Comparison of ENCODE assay signal across 16 mouse cellular contexts in the genomic region with DNA sequence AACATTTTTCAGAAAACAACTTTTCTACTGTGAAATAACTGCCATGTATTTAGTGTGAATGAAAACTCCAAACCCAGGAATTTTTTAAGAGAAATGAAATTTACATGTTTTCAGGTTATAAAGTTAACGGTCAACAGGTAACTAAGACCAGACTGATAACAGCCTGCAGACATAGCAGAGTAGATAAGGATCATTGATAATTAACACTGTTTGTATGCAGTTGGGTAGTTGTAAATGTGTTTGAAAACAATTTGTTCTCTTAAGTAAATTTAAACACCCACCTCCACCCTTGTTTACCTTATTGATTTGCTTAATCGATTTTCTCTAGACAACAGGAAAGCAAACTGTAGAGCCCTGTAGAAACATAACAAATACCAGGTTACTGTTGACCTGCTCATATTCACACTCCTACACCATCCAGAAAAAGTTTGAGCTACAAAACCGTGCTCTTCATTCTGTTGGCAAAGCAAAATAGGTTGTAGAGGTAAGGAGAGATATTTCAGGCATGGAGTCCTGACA.
"Had no signal": no experiment of that assay in that cellular context is flagged by ENCODE, and none has a peak within 500 bp of the region (broad histone marks: within the 10 kb centered on the region; RNA-seq: fewer than 3 reads in every experiment).

No protein-coding gene starts in this region.

- H3K27me3 ChIP-seq: neural tube, embryonic 13.5 days; neural tube, embryonic 15.5 days; stomach, embryonic 15.5 days had no signal

- H3K9ac ChIP-seq: neural tube, embryonic 13.5 days; neural tube, embryonic 15.5 days; stomach, embryonic 15.5 days had no signal

- H3K4me1 ChIP-seq: neural tube, embryonic 15.5 days; stomach, embryonic 15.5 days had no signal

- H3K9me3 ChIP-seq: neural tube, embryonic 13.5 days; neural tube, embryonic 15.5 days; stomach, embryonic 15.5 days had no signal

- DNase-seq: retina, postnatal 1 day; right cerebral cortex, adult 18-20 months; right cerebral cortex, postnatal 14 days; right cerebral cortex, postnatal 25 days; right cerebral cortex, postnatal 4 days; spleen, adult 18-20 months; thymus, adult 18-20 months; thymus, adult 2 months; thymus, postnatal 14 days; thymus, postnatal 25 days; thymus, postnatal 36 days; thymus, postnatal 4 days had no signal

- H3K36me3 ChIP-seq: neural tube, embryonic 13.5 days; neural tube, embryonic 15.5 days; stomach, embryonic 15.5 days had no signal

- H3K4me3 ChIP-seq: neural tube, embryonic 13.5 days; neural tube, embryonic 15.5 days; stomach, embryonic 15.5 days had no signal

- H3K4me2 ChIP-seq: neural tube, embryonic 13.5 days; neural tube, embryonic 15.5 days; stomach, embryonic 15.5 days had no signal

- H3K27ac ChIP-seq: neural tube, embryonic 13.5 days; neural tube, embryonic 15.5 days; stomach, embryonic 15.5 days; stomach, postnatal 0 days had no signal
